Mouse (Mus musculus): ENCODE results near the gene Cyp21a1.
"Not testable (repeated sequence)": the region's sequence is repeated elsewhere in the genome, so short reads cannot be mapped to it uniquely, and the experiment has no call there.

The Cyp21a1 gene

DNA sequence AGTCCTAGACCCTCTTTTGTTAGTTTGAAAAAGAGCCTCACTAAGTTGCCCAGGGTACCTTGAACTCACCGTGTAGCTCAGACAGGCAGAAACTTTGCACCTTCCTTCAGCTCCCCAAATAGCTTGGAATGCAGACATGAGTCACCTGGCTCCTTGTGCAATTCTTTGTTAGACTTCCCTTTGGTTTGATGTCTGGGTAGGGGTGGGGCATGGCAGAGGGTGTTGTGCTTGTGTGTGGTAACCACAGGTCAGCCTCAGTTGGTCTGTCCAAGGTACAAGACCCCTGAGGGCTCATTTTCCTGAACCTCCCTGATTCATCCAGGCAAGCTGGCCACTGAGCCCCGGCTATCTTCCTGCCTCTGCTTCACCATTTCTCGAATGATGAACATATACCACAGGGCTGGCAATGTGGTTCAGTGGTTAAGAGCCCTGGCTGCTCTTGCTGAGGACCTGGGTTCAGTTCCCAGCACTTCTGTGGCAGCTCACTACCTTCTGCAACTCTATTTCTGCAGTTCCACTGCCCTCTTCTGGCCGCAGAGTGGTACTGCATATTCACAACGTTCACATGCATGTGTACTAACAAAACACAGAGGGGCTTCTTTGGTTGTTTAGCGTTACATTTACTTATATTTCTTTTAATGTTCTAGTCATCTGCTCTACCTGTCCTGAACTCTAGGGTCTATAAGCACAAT lies 656 bp upstream of the Cyp21a1 start:
- DNase-seq (ENCODE audit: low spot score) = no peak

DNA sequence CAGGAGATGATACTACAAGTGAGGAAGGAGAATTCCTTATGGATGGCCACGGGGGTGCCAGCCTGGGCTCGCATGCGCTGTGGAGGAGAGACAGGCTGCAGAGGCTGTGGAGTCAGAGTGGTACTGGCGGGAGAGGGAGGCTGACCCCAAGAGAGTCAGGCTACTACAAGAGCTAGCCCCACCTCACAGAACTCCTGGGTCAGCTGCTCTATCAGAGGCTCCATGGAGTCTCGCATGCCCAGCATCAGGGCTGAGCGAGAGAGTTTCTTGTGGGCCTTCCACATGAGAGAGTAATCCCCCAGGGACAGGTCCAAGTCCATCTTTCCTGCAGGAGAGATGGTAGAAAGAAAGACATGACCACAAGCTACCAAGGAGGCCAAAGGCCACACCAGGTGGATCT lies 994 bp downstream of the Cyp21a1 start:
- DNase-seq (ENCODE audit: low spot score) = not testable (repeated sequence)

DNA sequence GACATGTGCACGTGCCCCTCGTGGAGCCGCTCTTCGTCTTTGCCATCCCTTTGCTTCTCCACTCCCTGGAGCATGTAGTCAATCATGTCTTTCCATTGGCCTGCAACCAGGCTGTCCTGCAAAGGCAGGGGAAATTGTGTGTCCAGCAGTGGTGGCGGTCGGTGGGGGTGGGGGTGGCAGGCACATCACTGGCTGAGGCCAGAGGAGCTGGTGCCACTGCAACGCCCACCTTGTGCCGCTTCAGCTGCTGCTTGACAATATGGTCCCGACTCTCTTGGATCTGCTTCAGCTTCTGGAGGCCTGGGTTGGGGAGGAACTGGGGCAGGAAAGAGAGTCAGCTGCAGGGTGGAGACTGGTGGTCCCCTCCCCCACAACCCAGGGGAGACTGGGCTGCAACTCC lies 1.6 kb downstream of the Cyp21a1 start:
- DNase-seq (ENCODE audit: low spot score) = not testable (repeated sequence)

DNA sequence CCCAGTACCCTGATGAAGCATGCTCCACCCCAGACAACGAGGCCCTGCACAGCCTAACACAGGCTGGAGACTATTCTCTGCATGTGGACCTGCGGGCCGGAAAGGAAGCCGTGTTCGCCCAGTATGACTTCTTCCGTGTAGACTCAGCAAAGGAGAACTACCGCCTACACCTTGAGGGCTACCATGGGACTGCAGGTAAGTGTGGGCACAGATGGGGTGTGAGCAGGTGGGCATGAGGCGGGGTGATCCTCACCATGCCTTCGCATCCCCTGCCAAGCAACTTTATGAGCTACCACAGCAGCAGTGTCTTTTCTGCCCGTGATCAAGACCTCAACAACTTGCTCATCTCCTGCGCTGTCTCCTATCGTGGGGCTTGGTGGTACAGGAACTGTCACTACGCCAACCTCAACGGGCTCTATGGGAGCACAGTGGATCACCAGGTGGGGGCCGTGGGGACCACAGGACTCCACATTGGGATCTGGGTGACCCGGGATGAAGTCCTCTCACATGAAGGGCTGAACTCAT lies 3.5 kb downstream of the Cyp21a1 start:
- DNase-seq (ENCODE audit: low spot score) = not testable (repeated sequence)

DNA sequence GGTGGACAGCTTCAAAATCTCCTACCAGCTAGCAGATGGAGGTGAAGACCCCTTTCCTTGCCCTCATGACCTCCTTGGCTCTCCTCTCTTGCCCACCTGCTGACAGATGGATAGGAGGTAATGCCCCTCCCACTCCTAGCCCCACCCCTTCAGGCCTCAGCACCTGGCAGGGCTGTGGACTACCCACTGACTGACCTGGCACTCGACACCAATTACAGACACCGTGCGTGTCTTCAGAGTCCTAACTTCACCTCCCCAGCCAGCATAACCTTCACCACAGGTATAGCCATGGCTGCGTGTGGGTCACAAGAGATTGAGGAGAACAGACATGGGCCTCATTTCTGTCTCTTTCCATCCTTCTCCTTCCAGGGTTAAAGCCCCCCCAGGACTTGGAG lies 4.8 kb downstream of the Cyp21a1 start:
- no peak for DNase-seq (ENCODE audit: low spot score)

DNA sequence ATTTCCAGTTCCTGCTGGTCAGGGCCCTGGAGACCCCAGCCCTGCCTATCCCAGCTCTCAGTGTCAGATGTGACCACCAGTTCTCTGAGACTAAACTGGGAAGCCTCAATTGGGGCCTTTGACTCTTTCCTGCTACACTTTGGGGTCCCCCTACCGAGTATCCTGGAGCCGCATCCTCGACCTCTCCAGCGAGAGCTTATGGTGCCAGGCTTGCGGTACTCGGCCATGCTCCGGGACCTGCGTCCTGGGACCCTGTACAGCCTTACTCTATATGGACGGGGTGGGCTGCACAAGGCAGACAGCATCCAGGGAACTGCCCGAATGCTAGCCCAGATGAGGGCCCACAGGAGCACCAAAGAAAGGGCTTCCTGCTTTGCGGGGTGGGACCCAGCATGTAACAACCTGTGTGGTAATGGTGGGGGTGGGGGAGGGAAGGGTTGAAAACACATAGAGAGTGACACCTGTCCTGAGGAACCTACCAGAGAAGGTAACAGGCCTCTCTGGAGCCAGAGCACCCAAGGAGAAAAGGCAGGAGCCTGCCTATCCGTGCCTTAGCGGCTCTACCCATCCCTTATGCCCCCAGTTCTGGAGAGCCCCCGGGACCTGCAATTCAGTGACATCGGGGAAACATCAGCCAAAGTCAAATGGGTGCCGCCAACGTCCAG lies 5.4 kb downstream of the Cyp21a1 start:
- no peak for DNase-seq (ENCODE audit: low spot score)

DNA sequence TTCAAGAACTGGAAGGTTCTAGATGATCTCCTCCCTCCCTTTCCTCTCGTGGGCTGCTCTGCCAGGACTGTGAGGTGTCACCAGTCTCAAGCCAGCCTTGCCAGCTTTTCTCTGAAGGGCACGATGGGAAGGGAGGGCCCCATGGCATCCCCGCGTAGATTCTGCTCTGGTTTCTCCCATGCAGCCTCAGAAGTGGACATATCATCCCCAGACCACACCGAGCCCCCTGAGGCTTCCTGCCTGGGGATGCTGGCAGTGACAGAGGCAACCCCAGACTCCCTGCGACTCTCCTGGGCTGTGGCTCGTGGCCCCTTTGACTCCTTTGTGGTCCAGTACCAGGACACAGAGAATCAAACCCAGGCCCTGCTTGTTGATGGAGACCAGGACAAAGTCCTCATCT lies 6.3 kb downstream of the Cyp21a1 start:
- not testable (repeated sequence) for DNase-seq (ENCODE audit: low spot score)

DNA sequence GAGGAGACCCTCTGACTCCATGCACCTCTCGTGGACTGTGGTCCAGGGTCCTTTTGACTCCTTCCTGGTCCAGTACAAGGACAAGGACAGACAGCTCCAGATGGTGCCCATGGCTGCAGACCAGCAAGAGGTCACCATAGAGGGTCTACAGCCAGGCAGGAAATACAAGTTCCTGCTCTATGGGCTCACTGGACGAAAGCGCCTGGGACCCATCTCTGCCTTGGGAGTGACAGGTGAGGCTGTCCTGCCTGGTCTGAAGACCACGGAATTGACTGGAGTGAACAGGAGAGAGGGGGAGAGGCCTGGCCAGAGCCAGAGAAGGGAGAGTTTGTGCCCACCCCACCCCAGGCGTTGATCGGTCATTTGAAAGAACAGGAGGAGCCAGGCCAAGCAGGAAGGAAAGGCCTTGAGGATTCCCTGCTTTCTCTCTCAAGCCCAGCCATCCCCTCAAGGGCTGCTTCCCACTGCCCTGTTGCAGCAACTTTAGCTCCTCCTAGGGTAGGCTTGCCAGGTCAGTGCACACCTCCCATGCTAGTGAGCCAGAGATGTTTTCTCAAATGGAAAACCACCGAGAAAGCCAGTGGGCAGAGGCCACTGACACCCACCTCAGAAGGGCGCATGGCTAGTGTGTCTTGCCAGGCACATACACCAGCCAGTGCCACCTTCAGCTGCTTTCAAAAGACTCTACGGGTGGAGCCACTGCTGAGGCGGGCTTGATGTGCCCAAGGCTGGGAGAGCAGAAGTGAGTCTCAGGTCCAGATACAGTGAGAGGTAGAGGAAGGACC lies 7.0 kb downstream of the Cyp21a1 start:
- not testable (repeated sequence) for DNase-seq (ENCODE audit: low spot score)

DNA sequence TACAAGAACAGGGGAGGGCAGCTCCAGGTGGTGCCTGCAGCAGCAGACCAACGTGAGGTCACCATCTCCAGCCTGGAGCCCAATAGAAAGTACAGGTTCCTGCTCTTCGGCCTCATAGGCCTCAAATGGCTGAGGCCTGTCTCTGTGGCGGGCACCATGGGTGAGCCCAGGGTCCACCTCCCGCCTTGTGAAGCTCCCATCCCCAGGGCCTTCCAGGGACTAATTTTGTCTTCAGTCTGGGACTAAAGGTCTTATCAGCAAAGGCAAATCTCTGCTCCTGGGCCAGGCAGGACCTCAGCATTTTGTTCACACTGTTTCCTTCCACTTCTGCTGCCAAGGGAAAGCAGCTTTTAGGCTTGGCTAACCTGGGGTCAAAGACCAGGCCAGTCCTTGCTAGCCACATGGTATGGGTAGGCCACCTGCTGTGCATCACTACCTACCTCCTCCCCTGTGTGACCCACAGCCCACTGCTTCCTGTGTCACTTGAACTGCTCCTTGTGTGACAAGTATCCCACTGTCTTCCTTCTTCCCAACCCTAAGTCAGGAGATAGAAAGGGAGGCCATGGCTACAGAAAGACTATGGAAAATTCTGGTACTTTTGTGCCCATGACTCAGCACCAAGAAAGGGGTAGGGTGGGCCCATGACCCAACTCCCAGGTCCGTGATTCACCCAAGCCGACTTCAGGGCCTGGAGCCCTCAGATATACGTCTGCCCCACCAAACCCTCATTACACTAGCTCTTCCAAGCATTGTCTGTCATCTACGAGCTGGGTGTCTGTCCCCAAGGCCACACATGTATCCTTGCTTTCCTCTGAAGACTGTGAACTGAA lies 7.8 kb downstream of the Cyp21a1 start:
- DNase-seq (ENCODE audit: low spot score) = no peak

DNA sequence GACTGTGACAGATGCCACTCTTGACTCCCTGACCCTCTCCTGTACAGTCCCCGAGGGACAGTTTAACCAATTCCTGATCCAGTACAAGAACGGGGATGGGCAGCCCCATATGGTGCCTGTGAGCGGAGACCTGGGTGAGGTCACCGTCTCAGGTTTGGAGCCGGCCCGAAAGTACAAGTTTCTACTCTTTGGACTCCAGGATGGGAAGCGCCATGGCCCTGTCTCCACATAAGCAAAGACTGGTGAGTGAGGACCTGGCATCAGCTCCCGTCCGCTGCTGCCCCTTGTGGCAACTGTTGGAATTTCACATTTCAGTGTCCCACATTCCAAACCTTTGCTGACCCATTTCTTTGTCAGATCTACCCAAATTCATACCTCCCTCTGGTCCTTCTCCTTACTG lies 8.7 kb downstream of the Cyp21a1 start:
- no peak for DNase-seq (ENCODE audit: low spot score)

DNA sequence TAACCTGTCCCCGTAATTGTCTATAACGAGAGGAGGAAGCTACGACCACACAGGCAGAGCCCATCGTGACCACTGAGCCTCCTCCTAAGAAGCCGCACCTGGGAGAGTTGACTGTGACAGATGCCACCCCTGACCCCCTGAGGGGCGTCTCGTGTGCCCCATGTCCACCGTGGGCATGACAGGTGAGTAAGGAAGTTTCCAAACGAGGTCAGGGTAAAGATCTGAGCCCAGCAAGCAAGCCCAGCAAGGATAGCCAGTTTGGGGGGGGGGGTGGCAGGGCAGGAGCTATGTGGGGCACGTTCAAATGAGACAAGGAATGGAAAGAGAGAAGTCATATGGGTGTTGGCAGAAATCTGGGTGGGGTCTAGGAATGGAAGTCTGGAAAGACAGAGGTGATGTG lies 9.3 kb downstream of the Cyp21a1 start:
- no peak for DNase-seq (ENCODE audit: low spot score)

DNA sequence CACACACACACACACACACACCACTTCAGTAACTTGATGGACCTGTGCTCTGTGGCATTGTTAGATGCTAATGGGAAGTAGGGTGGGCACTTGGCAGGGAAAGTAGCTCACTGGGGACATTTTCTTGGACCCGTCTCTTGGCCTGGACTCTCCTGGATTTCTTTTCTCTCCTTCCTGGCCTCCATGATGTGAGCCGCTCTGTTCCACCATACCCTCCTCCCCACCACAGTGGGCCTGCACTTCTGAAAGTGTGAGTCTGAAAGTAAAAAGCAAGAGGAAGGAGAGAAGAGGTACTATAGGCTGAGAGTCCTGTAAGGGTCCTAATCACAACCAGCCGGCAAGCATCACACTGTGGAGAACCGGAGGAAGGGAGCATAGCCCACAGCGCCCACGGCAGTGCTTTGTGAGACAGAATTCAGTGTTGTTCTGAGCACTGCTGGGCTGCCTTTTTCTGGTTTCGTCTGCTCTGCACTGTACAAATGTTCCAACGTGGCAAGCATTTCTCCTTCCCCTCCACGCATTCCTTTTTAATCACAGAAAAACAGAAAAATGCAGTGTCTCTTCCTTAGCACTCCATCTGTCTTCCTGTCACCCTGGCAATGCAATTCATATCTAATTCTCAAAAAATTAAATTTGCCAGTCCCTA lies 26.6 kb downstream of the Cyp21a1 start:
- peak; percentile 38 for DNase-seq (ENCODE audit: low spot score)

DNA sequence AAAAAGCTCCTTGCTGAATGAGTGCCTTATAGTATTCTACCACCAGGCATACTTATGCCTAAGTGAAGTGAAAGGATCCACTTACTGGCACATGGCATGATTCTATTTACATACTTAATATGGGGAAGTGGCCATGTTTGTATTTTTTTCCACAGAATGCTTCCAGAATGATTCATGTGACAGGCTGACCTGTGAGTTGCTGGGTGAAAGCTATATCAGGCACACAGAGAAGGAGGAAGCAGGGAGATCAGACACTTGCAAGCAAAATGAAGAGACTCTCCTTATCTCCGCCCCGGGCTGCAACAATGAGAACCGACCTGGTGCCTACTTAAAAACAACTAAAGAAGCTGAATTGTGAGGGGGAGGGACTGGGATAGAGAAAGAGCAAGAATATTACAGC lies 42.9 kb downstream of the Cyp21a1 start:
- DNase-seq (ENCODE audit: low spot score) = no peak
